Mouse (Mus musculus): ENCODE measurements around the gene Htr3b.

Htr3b gene

GRCm38 (mm10) chr9:48916011-48916788, 48.6 kb downstream of the Htr3b start:
- no peak for DNase-seq (ENCODE audit: low spot score in 2 of 2)

GRCm38 (mm10) chr9:48910885-48911537, 53.8 kb downstream of the Htr3b start, which contains the start of gene Htr3a:
Htr3a (minus strand) TSS chr9:48911099.
- DNase-seq (ENCODE audit: low spot score in 2 of 2): peak; percentile 36 to 71

- DNase-seq (ENCODE audit: low spot score in 2 of 2): no peak
Observed at GRCm38 (mm10) chr9:48904421-48904820, 60.4 kb downstream of the Htr3b start.

- no peak for DNase-seq (ENCODE audit: low spot score in 2 of 2)
Observed at GRCm38 (mm10) chr9:48903766-48904165, 61.0 kb downstream of the Htr3b start.

GRCm38 (mm10) chr9:48898551-48898950, 66.2 kb downstream of the Htr3b start:
- DNase-seq (ENCODE audit: low spot score in 2 of 2): no peak

- DNase-seq (ENCODE audit: low spot score in 2 of 2): no peak
Observed at GRCm38 (mm10) chr9:48895819-48896536, 68.8 kb downstream of the Htr3b start.

GRCm38 (mm10) chr9:48894755-48895154, 70.0 kb downstream of the Htr3b start:
- no peak for DNase-seq (ENCODE audit: low spot score in 2 of 2)

GRCm38 (mm10) chr9:48893986-48894385, 70.8 kb downstream of the Htr3b start:
- DNase-seq (ENCODE audit: low spot score in 2 of 2): peak in 1 of 2 experiments; percentile 79

GRCm38 (mm10) chr9:48889093-48889492, 75.7 kb downstream of the Htr3b start:
- DNase-seq (ENCODE audit: low spot score in 2 of 2): no peak

All from left cerebral cortex, adult 9 months (tissue).